Mouse (Mus musculus) CD4-positive helper T cell, adult 2 months (primary cell): ENCODE measurements around the gene Opalin.

Experiments
- DNase-seq: peaks from one replicate; pipeline ENCODE4 v3.0.0-alpha.2; 2012; ENCODE audit warnings: low read depth, missing footprints, low spot score

Opalin gene

GRCm38 (mm10) chr19:41076906-41077305 lies at the start of gene Opalin:
Opalin (minus strand) TSS chr19:41077113.
- no peak for DNase-seq

GRCm38 (mm10) chr19:41123009-41123408 lies 46.1 kb upstream of the Opalin start:
- no peak for DNase-seq

- DNase-seq, result no peak
These were observed 43.0 kb upstream of the Opalin start for GRCm38 (mm10) chr19:41119924-41120323.

- DNase-seq, result no peak
These were observed 41.4 kb upstream of the Opalin start for GRCm38 (mm10) chr19:41118346-41118745.

GRCm38 (mm10) chr19:41117334-41117733 lies 40.4 kb upstream of the Opalin start:
- no peak for DNase-seq

GRCm38 (mm10) chr19:41114611-41115010 lies 37.7 kb upstream of the Opalin start:
- DNase-seq, result no peak

- no peak for DNase-seq
These were observed 37.1 kb upstream of the Opalin start for GRCm38 (mm10) chr19:41113911-41114531.

GRCm38 (mm10) chr19:41112609-41113008 lies 35.7 kb upstream of the Opalin start:
- DNase-seq, result no peak

- DNase-seq, result no peak
These were observed 33.1 kb upstream of the Opalin start for GRCm38 (mm10) chr19:41109991-41110390.

- DNase-seq, result no peak
These were observed 32.6 kb upstream of the Opalin start for GRCm38 (mm10) chr19:41109496-41109895.

GRCm38 (mm10) chr19:41108666-41109065 lies 31.8 kb upstream of the Opalin start:
- no peak for DNase-seq

- no peak for DNase-seq
These were observed 30.6 kb upstream of the Opalin start for GRCm38 (mm10) chr19:41107530-41107929.

GRCm38 (mm10) chr19:41104922-41105321 lies 28.0 kb upstream of the Opalin start:
- no peak for DNase-seq

GRCm38 (mm10) chr19:41101390-41101789 lies 24.5 kb upstream of the Opalin start:
- DNase-seq, result no peak

GRCm38 (mm10) chr19:41100863-41101262 lies 23.9 kb upstream of the Opalin start:
- DNase-seq, result no peak

- DNase-seq, result no peak
These were observed 20.1 kb upstream of the Opalin start for GRCm38 (mm10) chr19:41097038-41097437.

GRCm38 (mm10) chr19:41091901-41092300 lies 15.0 kb upstream of the Opalin start:
- DNase-seq, result no peak

GRCm38 (mm10) chr19:41089833-41090232 lies 12.9 kb upstream of the Opalin start:
- peak; percentile 35 for DNase-seq

GRCm38 (mm10) chr19:41088491-41088890 lies 11.6 kb upstream of the Opalin start:
- no peak for DNase-seq

- DNase-seq, result no peak
These were observed 11.0 kb upstream of the Opalin start for GRCm38 (mm10) chr19:41087901-41088300.

GRCm38 (mm10) chr19:41086700-41087099 lies 9.8 kb upstream of the Opalin start:
- DNase-seq, result peak; percentile 48

- no peak for DNase-seq
These were observed 9.4 kb upstream of the Opalin start for GRCm38 (mm10) chr19:41086289-41086688.

- no peak for DNase-seq
These were observed 6.7 kb upstream of the Opalin start for GRCm38 (mm10) chr19:41083646-41084045.

GRCm38 (mm10) chr19:41081589-41081988 lies 4.7 kb upstream of the Opalin start:
- DNase-seq, result no peak
